Mouse (Mus musculus): ENCODE results near the gene Ccdc73. TPM values are rescaled to one million over a fixed set of nuclear protein-coding genes. Genes with fewer than 3 reads are reported as not detected.

The Ccdc73 gene
- 20.2 TPM for polyA plus RNA-seq (2014; fragmentation: Illumina TruSeq; extraction: RNeasy Lipid Tissue Mini Kit (QIAGEN cat#74804); ENCODE audit: low read depth, low replicate concordance)

GRCm38 (mm10) chr2:104867282-104867855 lies at the start of gene Ccdc73:
Gene Ccdc73 (plus strand): TSS chr2:104867805.

GRCm38 (mm10) chr2:104849276-104849990 lies 18.2 kb upstream of the Ccdc73 start, which contains the start of gene Prrg4:
Gene Prrg4 (minus strand): TSS chr2:104849876.

GRCm38 (mm10) chr2:105016967-105017287 lies 149.3 kb downstream of the Ccdc73 start, which contains the start of gene Eif3m:
Gene Eif3m (minus strand): TSS chr2:105017080.

Other genes starting within 250 kb of the Ccdc73 start
- 10.3 TPM for gene Tcp11l1, start 155.6 kb upstream of the Ccdc73 start, polyA plus RNA-seq (2014; fragmentation: Illumina TruSeq; extraction: RNeasy Lipid Tissue Mini Kit (QIAGEN cat#74804); ENCODE audit: low read depth, low replicate concordance)
- gene Pin1rt1, start 151.4 kb upstream of the Ccdc73 start, polyA plus RNA-seq (2014; fragmentation: Illumina TruSeq; extraction: RNeasy Lipid Tissue Mini Kit (QIAGEN cat#74804); ENCODE audit: low read depth, low replicate concordance): 0.72 TPM
- 42.5 TPM for gene Depdc7, start 124.9 kb upstream of the Ccdc73 start, polyA plus RNA-seq (2014; fragmentation: Illumina TruSeq; extraction: RNeasy Lipid Tissue Mini Kit (QIAGEN cat#74804); ENCODE audit: low read depth, low replicate concordance)
- gene Qser1, start 51.0 kb upstream of the Ccdc73 start, polyA plus RNA-seq (2014; fragmentation: Illumina TruSeq; extraction: RNeasy Lipid Tissue Mini Kit (QIAGEN cat#74804); ENCODE audit: low read depth, low replicate concordance): 7.4 TPM
- gene Prrg4, start 17.9 kb upstream of the Ccdc73 start, polyA plus RNA-seq (2014; fragmentation: Illumina TruSeq; extraction: RNeasy Lipid Tissue Mini Kit (QIAGEN cat#74804); ENCODE audit: low read depth, low replicate concordance): 1.4 TPM
- 141 TPM for gene Eif3m, start 149.3 kb downstream of the Ccdc73 start, polyA plus RNA-seq (2014; fragmentation: Illumina TruSeq; extraction: RNeasy Lipid Tissue Mini Kit (QIAGEN cat#74804); ENCODE audit: low read depth, low replicate concordance)
- gene Gm11060, start 224.2 kb downstream of the Ccdc73 start, polyA plus RNA-seq (2014; fragmentation: Illumina TruSeq; extraction: RNeasy Lipid Tissue Mini Kit (QIAGEN cat#74804); ENCODE audit: low read depth, low replicate concordance): not detected

All from adipose tissue, adult 10 weeks (tissue).